Mouse (Mus musculus) lung, postnatal 0 days (tissue): ENCODE results near the gene Slc24a3.

Experiments
- CTCF ChIP-seq: IDR thresholded peaks from 2 replicates; pipeline ENCODE4 v1.5.1; 2016; ENCODE audit warnings: antibody characterized with exemption, mild to moderate bottlenecking
- EP300 ChIP-seq: IDR thresholded peaks from 2 replicates; pipeline ENCODE4 v1.6.1; 2016; ENCODE audit warnings: antibody characterized with exemption, mild to moderate bottlenecking, control low read depth

DNA sequence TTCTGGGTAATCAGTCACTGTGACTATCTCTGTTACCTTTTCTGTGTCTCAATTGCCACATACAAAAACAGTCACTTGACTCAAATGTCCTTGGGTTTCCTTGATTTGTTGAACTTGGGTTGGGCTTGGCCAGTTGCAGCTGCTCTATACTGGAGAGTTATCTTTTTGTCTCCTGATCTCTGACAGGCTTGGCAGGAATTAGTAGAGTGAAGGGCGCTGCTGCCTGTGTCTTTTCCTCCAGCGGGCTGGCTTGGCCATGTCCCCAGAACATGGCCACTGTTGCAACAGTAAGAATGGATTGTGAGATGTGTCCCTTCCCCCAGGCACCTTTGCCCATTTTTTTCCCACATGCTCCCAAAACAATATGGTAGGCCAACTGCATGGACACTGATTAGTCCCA is 340.1 kb downstream of the Slc24a3 start:
- TF ChIP-seq CTCF (no peak), EP300 (no peak)
